Mouse (Mus musculus): ENCODE data around the gene Mex3a.
A peak's percentile ranks its signal among the peaks of the same experiment; 100 is the strongest.

Gene Mex3a

GRCm38 (mm10) chr3:88585769-88586168 lies 53.6 kb downstream of the Mex3a start:
- Histone ChIP-seq H3K9me3 (ENCODE audit: low read length) (no peaks in the 10 kb centered on the region), H3K27me3 (ENCODE audit: insufficient read depth, low read length) (no peaks in the 10 kb centered on the region), H3K4me1 (replicated peaks; ENCODE audit: low read depth, low read length) (peaks cover 96% of the 10 kb centered on the region), H3K4me3 (replicated peaks; ENCODE audit: low read length) (peak overlapping the region; percentile 48), H3K36me3 (ENCODE audit: insufficient read depth, low read length) (peaks cover 91% of the 10 kb centered on the region)
- no peak for TF ChIP-seq CTCF (conservative IDR thresholded peaks at IDR 0.05; ENCODE audit: low read length)
- no peak for TF ChIP-seq NANOG (IDR thresholded peaks at IDR 0.05; ENCODE audit: borderline replicate concordance, low read length)
- TF ChIP-seq POU5F1 (IDR thresholded peaks at IDR 0.05; ENCODE audit: borderline replicate concordance, low read length): no peak

DNA sequence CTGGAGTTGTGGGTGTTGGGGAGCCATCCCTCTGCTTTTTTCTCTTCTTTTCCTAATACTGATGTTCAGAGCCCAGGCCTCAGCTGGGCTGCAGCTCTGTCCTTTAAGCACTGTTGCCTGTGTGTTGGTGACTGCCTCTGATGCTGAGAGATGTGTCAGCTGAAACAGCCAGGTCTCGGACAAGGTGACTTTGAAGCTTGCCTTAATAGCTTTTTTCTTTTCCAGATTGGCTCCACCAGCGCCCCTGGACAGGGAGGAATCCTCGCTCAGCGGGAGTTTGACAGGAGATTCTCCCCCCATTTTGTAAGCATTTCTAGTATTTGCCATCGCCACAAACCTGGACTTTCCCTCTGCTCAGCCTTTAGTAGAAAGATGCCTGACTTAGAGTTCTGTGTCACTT lies 54.4 kb downstream of the Mex3a start:
- no peaks in the 10 kb centered on the region for H3K9me3 ChIP-seq (ENCODE audit: low read length)
- H3K36me3 ChIP-seq (ENCODE audit: insufficient read depth, low read length): peaks cover 90% of the 10 kb centered on the region
- H3K27me3 ChIP-seq (ENCODE audit: insufficient read depth, low read length): no peaks in the 10 kb centered on the region
- TF ChIP-seq CTCF (conservative IDR thresholded peaks at IDR 0.05; ENCODE audit: low read length) (no peak), NANOG (IDR thresholded peaks at IDR 0.05; ENCODE audit: borderline replicate concordance, low read length) (peak; percentile 47; the same call in 1 of the 2 replicates)
- H3K4me3 ChIP-seq (replicated peaks; ENCODE audit: low read length): peak overlapping the region; percentile 48
- H3K4me1 ChIP-seq (replicated peaks; ENCODE audit: low read depth, low read length): peaks cover 97% of the 10 kb centered on the region

DNA sequence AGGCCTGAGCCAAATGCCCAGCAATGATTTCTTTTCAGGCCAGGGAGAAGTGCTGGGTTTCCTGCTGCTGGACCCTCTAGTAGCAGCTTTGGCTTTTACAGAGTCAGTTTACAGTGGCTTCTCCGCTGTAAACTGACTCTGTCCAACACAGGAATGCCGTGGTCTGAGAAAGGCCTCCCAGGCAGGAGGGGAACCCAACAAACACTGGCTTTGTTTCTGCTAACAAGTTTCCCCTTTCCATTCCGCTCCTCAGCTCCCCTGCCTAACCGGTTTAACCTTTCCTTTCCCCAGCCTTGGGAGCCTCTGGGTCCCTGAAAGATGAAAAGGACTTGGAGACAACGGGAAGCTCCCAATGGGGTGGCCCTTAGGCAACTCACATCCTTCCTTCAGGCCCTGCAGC lies 58.1 kb downstream of the Mex3a start:
- TF ChIP-seq POU5F1 (IDR thresholded peaks at IDR 0.05; ENCODE audit: borderline replicate concordance, low read length): no peak
- Histone ChIP-seq H3K27me3 (ENCODE audit: insufficient read depth, low read length) (no peaks in the 10 kb centered on the region), H3K36me3 (ENCODE audit: insufficient read depth, low read length) (peaks cover 60% of the 10 kb centered on the region), H3K9me3 (ENCODE audit: low read length) (no peaks in the 10 kb centered on the region), H3K4me1 (replicated peaks; ENCODE audit: low read depth, low read length) (peaks cover 94% of the 10 kb centered on the region), H3K4me3 (replicated peaks; ENCODE audit: low read length) (no peak overlapping the region)
